Mouse (Mus musculus) midbrain, embryonic 11.5 days (tissue): ENCODE results near the gene Atp4a. TPM values are rescaled to one million over a fixed set of nuclear protein-coding genes. Genes with fewer than 3 reads are reported as not detected.

Source experiments
- ATAC-seq: fragments of 200-750 bp; cut with Nextera tagmentation; 2 replicates; pipeline ENCODE4 v1.8.0; 2017; ENCODE audit warnings: moderate TSS enrichment, moderate library complexity; ENCODE audit not compliant: low FRiP score
- DNase-seq: peaks from one replicate; pipeline ENCODE4 v3.0.0; 2015; ENCODE audit warnings: low spot score; ENCODE audit errors: missing footprints
- H3K27ac ChIP-seq: fragments of 300-500 bp; sonication (generic); 2 replicates; pipeline ENCODE4 v1.5.1; 2014; ENCODE audit warnings: low read depth, low read length
- H3K27me3 ChIP-seq: fragments of 300-500 bp; sonication (generic); 2 replicates; pipeline ENCODE4 v1.6.1; 2014; ENCODE audit warnings: mild to moderate bottlenecking, low read length, moderate library complexity, mixed read lengths; ENCODE audit not compliant: control insufficient read depth, insufficient read depth
- H3K36me3 ChIP-seq: fragments of 300-500 bp; sonication (generic); 2 replicates; pipeline ENCODE4 v1.6.1; 2014; ENCODE audit warnings: mild to moderate bottlenecking, low read length, moderate library complexity, mixed read lengths; ENCODE audit not compliant: control insufficient read depth, insufficient read depth
- H3K4me1 ChIP-seq: fragments of 300-500 bp; sonication (generic); 2 replicates; pipeline ENCODE4 v1.6.1; 2014; ENCODE audit warnings: low read length; ENCODE audit not compliant: control insufficient read depth, insufficient read depth
- H3K4me2 ChIP-seq: fragments of 300-500 bp; sonication (generic); 2 replicates; pipeline ENCODE4 v1.6.1; 2014; ENCODE audit warnings: mild to moderate bottlenecking, moderate library complexity
- H3K4me3 ChIP-seq: fragments of 300-500 bp; sonication (generic); 2 replicates; pipeline ENCODE4 v1.5.1; 2014; ENCODE audit warnings: low read depth, low read length
- H3K9ac ChIP-seq: fragments of 300-500 bp; sonication (generic); 2 replicates; pipeline ENCODE4 v1.6.1; 2014; ENCODE audit warnings: low read length
- H3K9me3 ChIP-seq: fragments of 300-500 bp; sonication (generic); 2 replicates; pipeline ENCODE4 v1.6.1; 2016; ENCODE audit warnings: low read length; ENCODE audit not compliant: control insufficient read depth
- WGBS: fragments of 180-500 bp; shearing (Covaris S2); extraction: QIAGEN DNeasy Blood & Tissue Kit; methylation state at CpG from one replicate; pipeline ENCODE4 v1.1.7; 2014; 5-methylcytosine and 5-hydroxymethylcytosine counted together
- polyA plus RNA-seq: library from polyadenylated mRNA; unstranded; fragments of >200 nt; fragmentation: Nextera tagmentation; extraction: Ambion mirVana; gene quantifications from 2 replicates; pipeline ENCODE4 v1.2.1, GENCODE M21; 2014

Gene Atp4a
- polyA plus RNA-seq, 1 experiment from 2014 or later = 1.1 TPM

GRCm38 (mm10) chr7:30766408-30766807 is 54.4 kb downstream of the Atp4a start:
- Histone ChIP-seq H3K27me3 (no peaks in the 10 kb centered on the region), H3K4me3 (no peak overlapping the region), H3K4me2 (no peak overlapping the region), H3K27ac (no peak overlapping the region), H3K4me1 (no peaks in the 10 kb centered on the region), H3K9me3 (no peaks in the 10 kb centered on the region), H3K36me3 (no peaks in the 10 kb centered on the region), H3K9ac (no peak overlapping the region)
- no peak for DNase-seq
- no peak for ATAC-seq
- 92% methylated on average over 4 of the region's 4 CpGs for WGBS

GRCm38 (mm10) chr7:30769236-30769635 is 57.2 kb downstream of the Atp4a start:
- ATAC-seq = no peak

More at GRCm38 (mm10) chr7:30769236-30769635, 57.2 kb downstream of the Atp4a start:
- 30% methylated on average over 9 of the region's 9 CpGs for WGBS
- Histone ChIP-seq H3K4me1 (no peaks in the 10 kb centered on the region), H3K9ac (no peak overlapping the region), H3K27ac (no peak overlapping the region), H3K4me2 (no peak overlapping the region), H3K4me3 (no peak overlapping the region), H3K9me3 (no peaks in the 10 kb centered on the region), H3K36me3 (no peaks in the 10 kb centered on the region), H3K27me3 (no peaks in the 10 kb centered on the region)
- DNase-seq = no peak

Other genes with a start within 250 kb of the Atp4a start
- not detected in 2 replicates for gene Prodh2, start 218.6 kb upstream of the Atp4a start, polyA plus RNA-seq
- 32.0 and 41.1 TPM in 2 replicates for gene Arhgap33, start 177.1 kb upstream of the Atp4a start, polyA plus RNA-seq
- gene Hspb6, start 160.0 kb upstream of the Atp4a start, polyA plus RNA-seq = 4.2 and 4.6 TPM in 2 replicates
- gene Proser3, start 159.9 kb upstream of the Atp4a start, polyA plus RNA-seq = 11.3 and 11.5 TPM in 2 replicates
- gene Lin37, start 152.4 kb upstream of the Atp4a start, polyA plus RNA-seq = 48.7 and 49.7 TPM in 2 replicates
- gene U2af1l4, start 148.9 kb upstream of the Atp4a start, polyA plus RNA-seq = 90.7 and 94.8 TPM in 2 replicates
- gene Gm49396, start 148.9 kb upstream of the Atp4a start, polyA plus RNA-seq = 6.9 and 7.5 TPM in 2 replicates
- 98.0 and 110 TPM in 2 replicates for gene Psenen, start 148.6 kb upstream of the Atp4a start, polyA plus RNA-seq
- 4.0 and 4.1 TPM in 2 replicates for gene Igflr1, start 146.8 kb upstream of the Atp4a start, polyA plus RNA-seq
- 10.3 and 10.7 TPM in 2 replicates for gene Kmt2b, start 123.5 kb upstream of the Atp4a start, polyA plus RNA-seq
- 0.21 and 0.25 TPM in 2 replicates for gene Zbtb32, start 113.3 kb upstream of the Atp4a start, polyA plus RNA-seq
- gene Upk1a, start 99.4 kb upstream of the Atp4a start, polyA plus RNA-seq = 0.67 and 1.0 TPM in 2 replicates
- 791 and 797 TPM in 2 replicates for gene Cox6b1, start 86.1 kb upstream of the Atp4a start, polyA plus RNA-seq
- gene Etv2, start 76.4 kb upstream of the Atp4a start, polyA plus RNA-seq = not detected in 2 replicates
- gene Rbm42, start 61.9 kb upstream of the Atp4a start, polyA plus RNA-seq = 112 and 138 TPM in 2 replicates
- 51.0 and 52.4 TPM in 2 replicates for gene Haus5, start 47.2 kb upstream of the Atp4a start, polyA plus RNA-seq
- not detected in 2 replicates for gene Pmis2, start 40.6 kb upstream of the Atp4a start, polyA plus RNA-seq
- gene 2200002J24Rik, start 13.3 kb upstream of the Atp4a start, polyA plus RNA-seq = not detected in 2 replicates
- 140 and 153 TPM in 2 replicates for gene Tmem147, start 17.3 kb downstream of the Atp4a start, polyA plus RNA-seq
- gene Gapdhs, start 31.5 kb downstream of the Atp4a start, polyA plus RNA-seq = 0.19 and 0.48 TPM in 2 replicates
- gene Sbsn, start 39.3 kb downstream of the Atp4a start, polyA plus RNA-seq = 0.54 and 1.1 TPM in 2 replicates
- not detected in 2 replicates for gene Dmkn, start 51.5 kb downstream of the Atp4a start, polyA plus RNA-seq
- gene Krtdap, start 75.7 kb downstream of the Atp4a start, polyA plus RNA-seq = not detected in 2 replicates
- gene Ffar2, start 111.6 kb downstream of the Atp4a start, polyA plus RNA-seq = not detected in 2 replicates
- not detected in 2 replicates for gene Ffar3, start 144.0 kb downstream of the Atp4a start, polyA plus RNA-seq
- gene Ffar1, start 149.4 kb downstream of the Atp4a start, polyA plus RNA-seq = not detected in 2 replicates
- gene Cd22, start 168.1 kb downstream of the Atp4a start, polyA plus RNA-seq = not detected in 2 replicates
- 0.44 and 0.47 TPM in 2 replicates for gene Mag, start 202.7 kb downstream of the Atp4a start, polyA plus RNA-seq
- gene Hamp2, start 212.5 kb downstream of the Atp4a start, polyA plus RNA-seq = not detected in 2 replicates
- gene Hamp, start 231.8 kb downstream of the Atp4a start, polyA plus RNA-seq = 0.40 TPM in 1 of 2 replicates, not detected in the other
- gene Usf2, start 244.6 kb downstream of the Atp4a start, polyA plus RNA-seq = 20.6 and 21.7 TPM in 2 replicates